Mouse (Mus musculus): ENCODE results near the gene Cdkal1. TPM values are rescaled to one million over a fixed set of nuclear protein-coding genes. Genes with fewer than 3 reads are reported as not detected.

Gene Cdkal1
- polyA plus RNA-seq, 1 experiment from 2014 or later: 8.7 TPM

DNA sequence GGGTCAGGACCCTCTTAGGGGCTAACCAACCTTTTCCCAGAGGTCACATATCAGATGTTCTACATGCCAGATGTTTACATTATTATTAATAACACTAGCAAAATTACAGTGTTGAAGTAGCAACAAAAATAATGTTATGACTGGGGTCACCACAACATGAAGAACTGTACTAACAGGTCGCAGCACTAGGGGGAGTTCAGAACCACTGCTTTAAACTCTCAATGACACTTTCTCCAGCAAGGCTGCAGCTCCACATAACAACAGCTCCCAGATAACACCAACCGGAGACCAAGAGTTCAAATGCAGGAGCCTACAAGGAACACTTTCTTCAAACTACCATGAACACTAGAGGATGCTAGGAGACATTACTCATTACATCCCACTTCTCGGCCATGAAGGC lies 111.3 kb downstream of the Cdkal1 start:
- ATAC-seq: no peak
- DNase-seq: no peak
- H3K9me3 ChIP-seq (ENCODE audit: low read length): no peaks in the 10 kb centered on the region

DNA sequence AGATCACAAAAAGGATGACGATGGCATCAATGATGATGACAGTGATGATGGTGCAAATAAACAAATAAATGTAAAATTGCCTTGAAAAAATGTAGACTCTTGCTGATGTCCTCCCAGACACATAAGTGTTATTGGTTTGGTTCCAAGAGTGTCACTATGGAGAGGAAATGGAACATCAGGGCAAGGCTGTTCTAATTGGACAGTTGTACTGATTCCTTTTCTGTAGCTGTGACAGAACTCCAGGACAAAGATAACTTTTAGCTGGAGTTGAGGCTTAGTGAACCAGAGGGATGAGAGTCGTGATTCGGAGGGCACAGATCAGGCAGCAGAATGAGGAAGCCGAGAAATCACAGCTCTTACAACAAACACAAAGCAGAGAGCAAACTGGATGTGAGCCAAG lies 111.7 kb downstream of the Cdkal1 start:
- Histone ChIP-seq H3K4me1 (ENCODE audit: insufficient read depth) (no peaks in the 10 kb centered on the region), H3K9me3 (ENCODE audit: low read length) (no peaks in the 10 kb centered on the region), H3K36me3 (replicated peaks; ENCODE audit: insufficient read depth, low read length) (no peaks in the 10 kb centered on the region), H3K4me2 (ENCODE audit: low read depth, low read length) (no peak overlapping the region), H3K9ac (replicated peaks) (no peak overlapping the region), H3K27me3 (ENCODE audit: insufficient read depth, low read length) (no peaks in the 10 kb centered on the region), H3K4me3 (ENCODE audit: low read depth, low read length) (no peak overlapping the region), H3K27ac (ENCODE audit: low read depth) (no peak overlapping the region)
- ATAC-seq (no peak), DNase-seq (no peak)
- TF ChIP-seq CTCF (IDR thresholded peaks at IDR 0.05; ENCODE audit: low read depth) (no peak), EP300 (IDR thresholded peaks at IDR 0.05; ENCODE audit: low read depth) (no peak)
- 54% methylated on average over 4 of the region's 4 CpGs for WGBS (ENCODE audit: insufficient replicate concordance)

More for the DNA sequence above, 111.3 kb downstream of the Cdkal1 start:
- H3K4me3 ChIP-seq (ENCODE audit: low read depth, low read length): no peak overlapping the region
- H3K4me2 ChIP-seq (ENCODE audit: low read depth, low read length): no peak overlapping the region
- H3K4me1 ChIP-seq (ENCODE audit: insufficient read depth): no peaks in the 10 kb centered on the region
- TF ChIP-seq CTCF (IDR thresholded peaks at IDR 0.05; ENCODE audit: low read depth) (peak; percentile 53), EP300 (IDR thresholded peaks at IDR 0.05; ENCODE audit: low read depth) (no peak)
- H3K9ac ChIP-seq (replicated peaks): no peak overlapping the region
- 72% methylated on average over 3 of the region's 3 CpGs for WGBS (ENCODE audit: insufficient replicate concordance)
- no peaks in the 10 kb centered on the region for H3K36me3 ChIP-seq (replicated peaks; ENCODE audit: insufficient read depth, low read length)
- no peaks in the 10 kb centered on the region for H3K27me3 ChIP-seq (ENCODE audit: insufficient read depth, low read length)
- no peak overlapping the region for H3K27ac ChIP-seq (ENCODE audit: low read depth)

DNA sequence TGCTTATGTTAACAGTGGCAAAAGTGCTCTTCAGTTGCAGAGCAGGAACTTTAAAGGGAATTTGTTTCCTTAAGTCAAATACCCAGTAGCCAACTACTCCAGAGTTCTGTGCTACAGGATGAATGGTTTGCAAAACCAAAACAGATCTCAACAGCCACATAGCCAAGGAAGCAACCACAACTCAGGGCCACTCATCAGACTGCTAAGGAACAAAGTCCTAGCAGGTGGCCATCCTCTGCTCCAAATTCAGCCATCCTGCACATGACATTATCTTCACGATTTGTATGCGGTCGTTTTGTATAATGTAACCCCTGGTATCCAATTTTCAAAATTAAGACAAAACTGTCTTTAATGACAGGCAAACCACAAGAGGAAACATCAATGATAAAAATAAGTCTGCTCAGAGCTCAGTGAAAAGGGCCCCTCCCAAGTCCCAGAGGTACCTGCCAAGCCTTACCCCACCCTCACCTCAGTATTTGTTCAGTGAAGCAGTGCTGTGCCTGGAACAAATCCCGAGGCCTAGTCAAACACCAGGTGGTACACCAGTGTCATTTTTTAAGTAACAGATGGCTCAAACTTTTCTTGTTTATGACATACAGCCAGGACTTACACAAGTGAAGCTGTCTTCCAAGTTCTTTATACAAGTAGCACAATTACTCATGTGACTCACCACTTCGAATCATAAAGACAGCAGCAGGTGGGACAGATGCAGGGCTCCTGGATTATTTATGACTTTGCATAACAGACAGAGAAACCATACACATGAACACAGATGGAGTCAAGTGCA lies 117.6 kb downstream of the Cdkal1 start:
- H3K4me3 ChIP-seq (ENCODE audit: low read depth, low read length): no peak overlapping the region
- H3K9me3 ChIP-seq (ENCODE audit: low read length): no peaks in the 10 kb centered on the region
- ATAC-seq (peak; percentile 44; the same call in 1 of the 2 replicates), DNase-seq (no peak)
- no peak overlapping the region for H3K9ac ChIP-seq (replicated peaks)
- H3K4me2 ChIP-seq (ENCODE audit: low read depth, low read length): no peak overlapping the region
- WGBS (ENCODE audit: insufficient replicate concordance): 36% methylated on average over 5 of the region's 5 CpGs
- no peaks in the 10 kb centered on the region for H3K36me3 ChIP-seq (replicated peaks; ENCODE audit: insufficient read depth, low read length)
- no peak overlapping the region for H3K27ac ChIP-seq (ENCODE audit: low read depth)
- TF ChIP-seq EP300 (IDR thresholded peaks at IDR 0.05; ENCODE audit: low read depth) (no peak), CTCF (IDR thresholded peaks at IDR 0.05; ENCODE audit: low read depth) (no peak)
- 0 out of 2 replicates have a peak, but pooled peaks cover 4% of the 10 kb centered on the region for H3K4me1 ChIP-seq (ENCODE audit: insufficient read depth)
- no peaks in the 10 kb centered on the region for H3K27me3 ChIP-seq (ENCODE audit: insufficient read depth, low read length)

DNA sequence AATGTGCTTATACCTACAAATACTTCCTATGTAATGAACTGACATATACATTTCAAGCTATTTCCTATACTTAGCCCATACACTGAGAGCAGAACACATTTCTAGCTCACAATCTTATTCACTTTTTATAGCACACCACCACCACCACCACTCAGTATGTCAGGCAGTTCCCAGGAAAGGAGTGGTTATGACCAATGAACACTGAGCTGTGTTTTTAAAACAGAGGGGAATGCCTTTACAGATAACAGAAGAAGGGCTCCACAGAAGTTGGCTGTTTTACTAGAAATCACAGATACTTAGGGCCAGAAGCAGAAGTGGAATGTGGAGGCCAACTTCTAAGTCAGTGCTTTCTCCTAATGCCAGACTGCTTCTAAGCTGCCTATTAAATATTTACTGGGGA lies 121.0 kb downstream of the Cdkal1 start:
- Histone ChIP-seq H3K27ac (ENCODE audit: low read depth) (no peak overlapping the region), H3K27me3 (ENCODE audit: insufficient read depth, low read length) (no peaks in the 10 kb centered on the region), H3K9me3 (ENCODE audit: low read length) (no peaks in the 10 kb centered on the region), H3K4me1 (ENCODE audit: insufficient read depth) (0 out of 2 replicates have a peak, but pooled peaks cover 4% of the 10 kb centered on the region), H3K4me3 (ENCODE audit: low read depth, low read length) (no peak overlapping the region), H3K36me3 (replicated peaks; ENCODE audit: insufficient read depth, low read length) (no peaks in the 10 kb centered on the region), H3K4me2 (ENCODE audit: low read depth, low read length) (no peak overlapping the region), H3K9ac (replicated peaks) (no peak overlapping the region)
- TF ChIP-seq CTCF (IDR thresholded peaks at IDR 0.05; ENCODE audit: low read depth) (no peak), EP300 (IDR thresholded peaks at IDR 0.05; ENCODE audit: low read depth) (no peak)
- ATAC-seq (no peak), DNase-seq (no peak)

DNA sequence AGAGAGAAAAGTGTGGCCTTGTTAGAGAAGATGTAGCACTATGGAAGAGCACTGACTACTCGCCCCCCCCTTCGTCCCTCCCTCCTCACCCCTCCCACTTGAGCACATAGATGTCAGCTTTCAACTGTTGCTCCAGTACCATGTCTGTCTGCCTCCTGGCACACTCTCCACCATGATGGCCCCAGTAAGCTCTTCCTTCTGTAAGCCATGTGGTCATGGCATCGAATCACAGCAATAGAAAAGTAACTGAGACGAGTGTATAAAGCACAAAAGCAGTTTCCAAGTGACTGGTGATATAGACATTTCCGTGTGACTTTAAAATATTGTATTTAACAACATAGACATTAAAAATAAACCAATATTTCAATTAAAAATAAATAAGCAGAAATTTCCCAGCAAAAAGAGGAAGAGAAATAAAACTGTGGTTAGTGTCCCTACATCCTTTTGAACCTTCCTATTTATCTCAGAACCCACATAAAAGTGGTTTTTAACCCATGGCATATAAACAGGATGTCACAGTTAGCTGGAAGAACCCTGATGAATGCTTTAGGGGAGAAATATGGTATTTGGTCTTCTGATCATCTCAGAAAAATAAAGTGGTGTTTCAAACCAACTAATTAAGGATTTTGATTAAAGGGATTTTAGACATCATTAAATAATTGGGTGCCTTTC lies 129.2 kb downstream of the Cdkal1 start:
- WGBS (ENCODE audit: insufficient replicate concordance): 56% methylated on average over 5 of the region's 5 CpGs
- ATAC-seq: no peak
- Histone ChIP-seq H3K36me3 (replicated peaks; ENCODE audit: insufficient read depth, low read length) (no peaks in the 10 kb centered on the region), H3K9ac (replicated peaks) (no peak overlapping the region), H3K27ac (ENCODE audit: low read depth) (no peak overlapping the region), H3K4me2 (ENCODE audit: low read depth, low read length) (no peak overlapping the region), H3K27me3 (ENCODE audit: insufficient read depth, low read length) (no peaks in the 10 kb centered on the region), H3K4me1 (ENCODE audit: insufficient read depth) (no peaks in the 10 kb centered on the region), H3K9me3 (ENCODE audit: low read length) (no peaks in the 10 kb centered on the region), H3K4me3 (ENCODE audit: low read depth, low read length) (no peak overlapping the region)
- TF ChIP-seq EP300 (IDR thresholded peaks at IDR 0.05; ENCODE audit: low read depth) (no peak), CTCF (IDR thresholded peaks at IDR 0.05; ENCODE audit: low read depth) (no peak)
- no peak for DNase-seq

DNA sequence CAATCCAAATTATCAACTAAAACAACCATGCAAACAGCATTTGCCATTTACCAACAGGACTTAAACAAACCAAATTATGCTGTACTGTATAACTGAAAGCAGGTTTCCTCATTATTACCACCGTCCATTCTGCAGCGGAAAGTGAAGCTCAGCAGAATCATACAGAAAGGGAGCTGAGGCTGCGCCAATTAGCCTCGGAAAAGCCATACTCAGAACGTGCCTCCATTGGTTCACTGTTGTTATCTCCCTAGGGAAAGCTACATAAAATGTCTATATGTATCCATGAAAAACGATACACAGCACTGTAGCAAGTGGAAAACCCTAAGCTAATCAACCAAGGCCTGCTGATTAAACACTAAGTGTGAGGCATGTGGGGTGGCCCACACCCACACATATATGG lies 130.6 kb downstream of the Cdkal1 start:
- no peaks in the 10 kb centered on the region for H3K4me1 ChIP-seq (ENCODE audit: insufficient read depth)
- DNase-seq (no peak), ATAC-seq (no peak)
- WGBS (ENCODE audit: insufficient replicate concordance): 76% methylated on average over 6 of the region's 6 CpGs
- H3K27ac ChIP-seq (ENCODE audit: low read depth): no peak overlapping the region
- H3K4me2 ChIP-seq (ENCODE audit: low read depth, low read length): no peak overlapping the region
- no peaks in the 10 kb centered on the region for H3K27me3 ChIP-seq (ENCODE audit: insufficient read depth, low read length)
- no peak overlapping the region for H3K9ac ChIP-seq (replicated peaks)
- TF ChIP-seq EP300 (IDR thresholded peaks at IDR 0.05; ENCODE audit: low read depth): no peak
- TF ChIP-seq CTCF (IDR thresholded peaks at IDR 0.05; ENCODE audit: low read depth): no peak
- H3K36me3 ChIP-seq (replicated peaks; ENCODE audit: insufficient read depth, low read length): no peaks in the 10 kb centered on the region
- no peak overlapping the region for H3K4me3 ChIP-seq (ENCODE audit: low read depth, low read length)
- H3K9me3 ChIP-seq (ENCODE audit: low read length): no peaks in the 10 kb centered on the region

Data from liver, postnatal 0 days (tissue).